Mouse (Mus musculus) erythroblast, embryonic 14.5 days (primary cell): ENCODE data around the gene H3f3b.

Experiments used
- GATA1 ChIP-seq: IDR thresholded peaks from 2 replicates; pipeline ENCODE4 v1.6.1; 2012; ENCODE audit warnings: low read length, inconsistent platforms, mixed read lengths
- TAL1 ChIP-seq: IDR thresholded peaks from 3 replicates; pipeline ENCODE4 v1.6.1; 2012; ENCODE audit warnings: low read length, inconsistent platforms, mixed read lengths

- TF ChIP-seq TAL1 (no peak), GATA1 (no peak)
These were observed 12.9 kb downstream of the H3f3b start for GRCm38 (mm10) chr11:116014821-116015220.
